ENCODE assay signal across 8 mouse cellular contexts in genomic region chr6:50455829-50456469, GRCm38 (mm10). TPM values are rescaled to one million over a fixed set of nuclear protein-coding genes. Genes with fewer than 3 reads are reported as not detected.
A peak's percentile ranks its signal among the peaks of the same experiment; 100 is the strongest.
DNase-seq lines count a peak whose midpoint lies in the region; ATAC-seq and TF ChIP-seq lines count a peak whose summit lies in the region.

Gene Osbpl3 (minus strand): TSS chr6:50456201.

- peaks cover 21% of the 10 kb centered on the region for H3K4me1 ChIP-seq in erythroblast, embryonic 14.5 days (ENCODE audit: control insufficient read depth)
- peaks cover 6% of the 10 kb centered on the region; the same call in 1 of the 2 replicates for H3K4me1 ChIP-seq in heart, embryonic 11.5 days (ENCODE audit: control insufficient read depth, insufficient read depth, low read length)
- H3K4me1 ChIP-seq in kidney, embryonic 16.5 days (ENCODE audit: insufficient read depth, low read length) = peaks cover 19% of the 10 kb centered on the region
- peaks cover 6% of the 10 kb centered on the region; the same call in 1 of the 2 replicates for H3K4me1 ChIP-seq in liver, adult 2 months (ENCODE audit: control insufficient read depth, insufficient read depth, low read length)

- peak within 1 kb of the TSS; percentile 32 for H3ac ChIP-seq in myocyte (ENCODE audit: control insufficient read depth, insufficient read length)

- ATAC-seq in heart, embryonic 11.5 days (replicated peaks; ENCODE audit: insufficient number of reproducible peaks, low FRiP score, low TSS enrichment) = peak; percentile 89
- ATAC-seq in kidney, embryonic 16.5 days (ENCODE audit: low FRiP score, low TSS enrichment) = peak; percentile 97

- TF ChIP-seq POLR2A in liver, adult 2 months (IDR thresholded peaks at IDR 0.05; ENCODE audit: extremely low read depth, insufficient read depth, low read length) = no peak
- peak; percentile 30 for TF ChIP-seq POLR2A in myocyte (IDR thresholded peaks at IDR 0.05; ENCODE audit: insufficient read length, low read depth)

- peak; percentile 67 for DNase-seq in A20 (ENCODE audit: low read depth, low spot score)
- peak; percentile 98 for DNase-seq in brain, adult 2 months (ENCODE audit: low read depth, low spot score)
- DNase-seq in liver, adult 2 months (ENCODE audit: extremely low read depth, low read depth, low spot score) = peak; percentile 33
- DNase-seq in splenic B cell, adult 2 months (ENCODE audit: low read depth, low spot score) = peak; percentile 45

- peak within 1 kb of the TSS; percentile 58 for H3K4me3 ChIP-seq in erythroblast, embryonic 14.5 days (replicated peaks)
- peak within 1 kb of the TSS; percentile 68 for H3K4me3 ChIP-seq in heart, embryonic 11.5 days (ENCODE audit: low read depth, low read length)
- peak within 1 kb of the TSS; percentile 76 for H3K4me3 ChIP-seq in kidney, embryonic 16.5 days (ENCODE audit: low read length)
- H3K4me3 ChIP-seq in liver, adult 2 months (ENCODE audit: insufficient read depth, low read depth, low read length) = peak within 1 kb of the TSS; percentile 55
- peak within 1 kb of the TSS; percentile 62 for H3K4me3 ChIP-seq in myocyte

- 1% methylated on average over 45 of the region's 45 CpGs for WGBS in heart, embryonic 11.5 days (ENCODE audit: insufficient replicate concordance)
- WGBS in kidney, embryonic 16.5 days = under 1% methylated on average over 45 of the region's 45 CpGs
- WGBS in liver, adult 2 months = 2% methylated on average over 45 of the region's 45 CpGs

- peaks cover 21% of the 10 kb centered on the region for H3K27me3 ChIP-seq in erythroblast, embryonic 14.5 days (ENCODE audit: control insufficient read depth)
- no peaks in the 10 kb centered on the region for H3K27me3 ChIP-seq in heart, embryonic 11.5 days (ENCODE audit: control insufficient read depth, insufficient read depth, low read length)
- H3K27me3 ChIP-seq in kidney, embryonic 16.5 days (ENCODE audit: insufficient read depth, low read length) = no peaks in the 10 kb centered on the region
- H3K27me3 ChIP-seq in liver, adult 2 months (ENCODE audit: control insufficient read depth, insufficient read depth, low read length) = peaks cover 9% of the 10 kb centered on the region
- no peaks in the 10 kb centered on the region for H3K27me3 ChIP-seq in myocyte (ENCODE audit: control insufficient read depth, insufficient read depth, insufficient read length)
- H3K27me3 ChIP-seq in splenic B cell, adult 2 months (ENCODE audit: control insufficient read depth, insufficient read depth, low read length, poor library complexity, severe bottlenecking) = no peaks in the 10 kb centered on the region

- H3K9me3 ChIP-seq in erythroblast, embryonic 14.5 days (ENCODE audit: control insufficient read depth, low read length) = no peaks in the 10 kb centered on the region
- H3K9me3 ChIP-seq in heart, embryonic 11.5 days (replicated peaks; ENCODE audit: control insufficient read depth, low read length) = no peaks in the 10 kb centered on the region
- H3K9me3 ChIP-seq in kidney, embryonic 16.5 days (ENCODE audit: low read length) = no peaks in the 10 kb centered on the region

- H3K4me2 ChIP-seq in heart, embryonic 11.5 days = peak within 1 kb of the TSS; percentile 91
- H3K4me2 ChIP-seq in kidney, embryonic 16.5 days (replicated peaks; ENCODE audit: low read depth, low read length) = peak within 1 kb of the TSS; percentile 84
- H3K4me2 ChIP-seq in myocyte (ENCODE audit: low read depth) = peak within 1 kb of the TSS; percentile 99

- H3K27ac ChIP-seq in heart, embryonic 11.5 days (ENCODE audit: low read depth, low read length) = peak within 1 kb of the TSS; percentile 36
- peak within 1 kb of the TSS; percentile 90 for H3K27ac ChIP-seq in kidney, embryonic 16.5 days (ENCODE audit: low read length)
- H3K27ac ChIP-seq in liver, adult 2 months (replicated peaks; ENCODE audit: insufficient read depth, low read depth, low read length) = no peak within 1 kb of the TSS

- peak within 1 kb of the TSS; percentile 79 for H3K9ac ChIP-seq in heart, embryonic 11.5 days (ENCODE audit: low read depth, low read length)
- H3K9ac ChIP-seq in kidney, embryonic 16.5 days (replicated peaks; ENCODE audit: low read length) = peak within 1 kb of the TSS; percentile 85
- peak within 1 kb of the TSS; percentile 48 for H3K9ac ChIP-seq in liver, adult 2 months (ENCODE audit: low read depth, low read length)

- peak; percentile 30 for TF ChIP-seq CTCF in liver, adult 2 months (IDR thresholded peaks at IDR 0.05; ENCODE audit: low read depth, low read length)

- H3K79me2 ChIP-seq in liver, adult 2 months (ENCODE audit: control insufficient read depth, insufficient read depth, low read length) = no peaks in the 10 kb centered on the region
- H3K79me2 ChIP-seq in myocyte (ENCODE audit: control insufficient read depth, insufficient read depth) = peaks cover 10% of the 10 kb centered on the region

- H3K36me3 ChIP-seq in erythroblast, embryonic 14.5 days (ENCODE audit: control insufficient read depth) = no peaks in the 10 kb centered on the region
- H3K36me3 ChIP-seq in heart, embryonic 11.5 days (ENCODE audit: control insufficient read depth, insufficient read depth, low read length) = no peaks in the 10 kb centered on the region
- H3K36me3 ChIP-seq in kidney, embryonic 16.5 days (ENCODE audit: insufficient read depth, low read length) = no peaks in the 10 kb centered on the region
- no peaks in the 10 kb centered on the region for H3K36me3 ChIP-seq in liver, adult 2 months (ENCODE audit: control insufficient read depth, insufficient read depth, low read length)
- H3K36me3 ChIP-seq in myocyte (ENCODE audit: control insufficient read depth, insufficient read depth) = no peaks in the 10 kb centered on the region
- H3K36me3 ChIP-seq in splenic B cell, adult 2 months (ENCODE audit: control insufficient read depth, insufficient read depth, low read length, poor library complexity, severe bottlenecking) = no peaks in the 10 kb centered on the region

TF ChIP-seq in myocyte, 11 proteins besides CTCF, POLR2A, EP300 and RAD21:
- TF ChIP-seq POLR2AphosphoS2 (IDR thresholded peaks at IDR 0.05; ENCODE audit: insufficient read length, low read depth) (peak; percentile 21), TCF3 (IDR thresholded peaks at IDR 0.05; ENCODE audit: insufficient read length, low read depth) (no peak), TCF12 (IDR thresholded peaks at IDR 0.05; ENCODE audit: insufficient read depth, poor library complexity, severe bottlenecking) (no peak), REST (IDR thresholded peaks at IDR 0.05; ENCODE audit: insufficient read depth, insufficient read length) (no peak), USF1 (IDR thresholded peaks at IDR 0.05; ENCODE audit: low read depth) (no peak), E2F4 (IDR thresholded peaks at IDR 0.05; ENCODE audit: insufficient read depth) (no peak), SRF (IDR thresholded peaks at IDR 0.05; ENCODE audit: control insufficient read depth, insufficient read length, low read depth) (peak; percentile 55), MAX (IDR thresholded peaks at IDR 0.05; ENCODE audit: low read depth) (no peak), CEBPB (IDR thresholded peaks at IDR 0.05; ENCODE audit: insufficient read depth, poor library complexity, severe bottlenecking) (no peak), MYOG (IDR thresholded peaks at IDR 0.05; ENCODE audit: control insufficient read depth in 1 of 3, insufficient read depth in 1 of 3, insufficient read length in 2 of 3, low read depth in 2 of 3) (peak in 1 of 3 experiments; percentile 19), MYOD1 (IDR thresholded peaks at IDR 0.05; ENCODE audit: control insufficient read depth in 1 of 3, insufficient read length in 2 of 3, low read depth in 2 of 3) (peak in 1 of 3 experiments; percentile 22)
TF ChIP-seq in myocyte: peak in this region for 4.

RNA-seq across cellular contexts. Expression of gene Osbpl3, which starts in this region (rescaled TPM):
- not detected in 2 replicates for polyA plus RNA-seq in erythroblast, embryonic 14.5 days (2012)
- 9.3 and 13.3 TPM in 2 replicates for polyA plus RNA-seq in heart, embryonic 11.5 days (2014; fragmentation: Nextera tagmentation; extraction: Ambion mirVana)
- polyA plus RNA-seq in kidney, embryonic 16.5 days (2015; fragmentation: Nextera tagmentation; extraction: Ambion mirVana) = 18.2 and 22.5 TPM in 2 replicates
- total RNA-seq in liver, adult 2 months (2014; rRNA removed) = 0.83 and 1.4 TPM in 2 replicates
- 0.15 and 0.16 TPM in 2 replicates for polyA plus RNA-seq in liver, adult 2 months (2012; rRNA removed)
- polyA plus RNA-seq in myocyte (2012; fragmentation: generic; extraction: Trizol) = 8.9 TPM

Comparison
In these comparisons a context has a peak if more than half of its experiments do, and no peak if none do; other contexts are left out.
1. DNase-seq: peak in every context shown above with its lines; median percentile 98 in brain, adult 2 months; 67 in A20; 45 in splenic B cell, adult 2 months; 33 in liver, adult 2 months.